Mouse (Mus musculus) CH12.LX (cell line): ENCODE results near the gene Arih2. TPM values are rescaled to one million over a fixed set of nuclear protein-coding genes. Genes with fewer than 3 reads are reported as not detected.

ENCODE experiments used
- DNase-seq: peaks from one replicate; pipeline ENCODE4 v3.0.0-alpha.2; 2013; ENCODE audit errors: extremely low read depth
- H3K27ac ChIP-seq: 2 replicates; pipeline ENCODE4 v1.5.1; 2012; ENCODE audit warnings: low read depth, mild to moderate bottlenecking, control low read depth, moderate library complexity; ENCODE audit not compliant: insufficient read depth
- H3K27me3 ChIP-seq: replicated peaks from 2 replicates; pipeline ENCODE3; 2012; ENCODE audit warnings: inconsistent platforms
- H3K36me3 ChIP-seq, 2 experiments: replicated peaks in 1 of 2; 2 replicates each; pipeline versions ENCODE3 to v1.6.1; 2012; ENCODE audit warnings: inconsistent platforms in 1 of 2, low read length in 1 of 2, mild to moderate bottlenecking in 1 of 2, mixed read lengths in 1 of 2, moderate library complexity in 1 of 2; ENCODE audit not compliant: control insufficient read depth in 1 of 2, insufficient read depth in 1 of 2
- H3K4me1 ChIP-seq, 2 experiments: 2 replicates each; pipeline ENCODE4 v1.6.1; 2012; ENCODE audit warnings: inconsistent platforms in 1 of 2, moderate library complexity in 1 of 2; ENCODE audit not compliant: insufficient read depth in 2 of 2, control insufficient read depth in 1 of 2
- H3K4me2 ChIP-seq: 2 replicates; pipeline ENCODE4 v1.6.1; 2012; ENCODE audit warnings: low read depth, mild to moderate bottlenecking, control low read depth; ENCODE audit not compliant: poor library complexity, insufficient read depth, severe bottlenecking
- H3K4me3 ChIP-seq, 3 experiments: fragments of 150-350 bp in 1 of 3; sonication (generic) in 1 of 3; replicated peaks in 1 of 3; 2 replicates each; pipeline versions ENCODE3 to v1.5.1; 2011 to 2012; ENCODE audit warnings: low read depth in 2 of 3, low read length in 2 of 3, mild to moderate bottlenecking in 2 of 3, moderate library complexity in 2 of 3, control low read depth in 1 of 3, improper control_type of control experiment in 1 of 3, inconsistent platforms in 1 of 3, mixed read lengths in 1 of 3; ENCODE audit not compliant: poor library complexity in 1 of 3
- H3K79me2 ChIP-seq: replicated peaks from 2 replicates; pipeline ENCODE4 v1.6.1; 2012; ENCODE audit warnings: mild to moderate bottlenecking, moderate library complexity; ENCODE audit not compliant: control insufficient read depth, poor library complexity, insufficient read depth, severe bottlenecking; ENCODE audit errors: extremely low read depth
- H3K9ac ChIP-seq: 2 replicates; pipeline ENCODE4 v1.6.1; 2012; ENCODE audit warnings: low read depth, mild to moderate bottlenecking, control low read depth, moderate library complexity; ENCODE audit not compliant: insufficient read depth
- H3K9me3 ChIP-seq: replicated peaks from 2 replicates; pipeline ENCODE3; 2012; ENCODE audit warnings: low read length, inconsistent platforms, mixed read lengths
- CTCF ChIP-seq, 2 experiments: IDR thresholded peaks in 1 of 2; conservative IDR thresholded peaks in 1 of 2; 2 replicates each; pipeline ENCODE4 v1.5.1; 2011 to 2012; ENCODE audit warnings: low read depth in 2 of 2, low read length in 2 of 2, improper control_type of control experiment in 1 of 2, inconsistent platforms in 1 of 2, mild to moderate bottlenecking in 1 of 2, moderate library complexity in 1 of 2
- E2F4 ChIP-seq: IDR thresholded peaks from 2 replicates; pipeline ENCODE4 v1.6.1; 2011; ENCODE audit warnings: low read depth, low read length, improper control_type of control experiment; ENCODE audit not compliant: insufficient replicate concordance
- EP300 ChIP-seq: IDR thresholded peaks from 2 replicates; pipeline ENCODE4 v1.6.1; 2011; ENCODE audit warnings: low read length, improper control_type of control experiment
- ETS1 ChIP-seq: conservative IDR thresholded peaks from 2 replicates; pipeline ENCODE4 v1.6.1; 2012; ENCODE audit warnings: low read depth, mild to moderate bottlenecking, inconsistent platforms, low read length, improper control_type of control experiment, moderate library complexity
- GABPA ChIP-seq: IDR thresholded peaks from 2 replicates; pipeline ENCODE4 v1.6.1; 2012; ENCODE audit warnings: low read depth, low read length, improper control_type of control experiment, inconsistent platforms; ENCODE audit not compliant: insufficient replicate concordance
- JUN ChIP-seq: IDR thresholded peaks from 2 replicates; pipeline ENCODE4 v1.6.1; 2011; ENCODE audit warnings: low read depth, mild to moderate bottlenecking, low read length, improper control_type of control experiment, moderate library complexity; ENCODE audit not compliant: insufficient read depth
- JUND ChIP-seq: conservative IDR thresholded peaks from 2 replicates; pipeline ENCODE4 v1.6.1; 2011; ENCODE audit warnings: low read depth, low read length, improper control_type of control experiment
- KAT2A ChIP-seq: IDR thresholded peaks from 2 replicates; pipeline ENCODE4 v1.6.1; 2012; ENCODE audit warnings: low read length, improper control_type of control experiment, inconsistent platforms; ENCODE audit not compliant: insufficient replicate concordance
- MAX ChIP-seq: IDR thresholded peaks from 2 replicates; pipeline ENCODE4 v1.6.1; 2011; ENCODE audit warnings: low read length, improper control_type of control experiment
- MXI1 ChIP-seq: IDR thresholded peaks from 2 replicates; pipeline ENCODE4 v1.6.1; 2011; ENCODE audit warnings: mild to moderate bottlenecking, low read depth, low read length, improper control_type of control experiment
- PAX5 ChIP-seq: IDR thresholded peaks from 2 replicates; pipeline ENCODE4 v1.6.1; 2012; ENCODE audit warnings: low read length, inconsistent platforms, mixed read lengths
- POLR2A ChIP-seq: IDR thresholded peaks from 2 replicates; pipeline ENCODE4 v1.6.1; 2011; ENCODE audit warnings: low read depth, mild to moderate bottlenecking, improper control_type of control experiment, low read length
- RAD21 ChIP-seq: IDR thresholded peaks from 2 replicates; pipeline ENCODE4 v1.6.1; 2011; ENCODE audit warnings: low read depth, mild to moderate bottlenecking, low read length, improper control_type of control experiment, moderate library complexity
- SIN3A ChIP-seq: IDR thresholded peaks from 2 replicates; pipeline ENCODE4 v1.6.1; 2012; ENCODE audit warnings: low read length, improper control_type of control experiment, inconsistent platforms
- SMC3 ChIP-seq: IDR thresholded peaks from 2 replicates; pipeline ENCODE4 v1.6.1; 2011; ENCODE audit warnings: low read depth, low read length, improper control_type of control experiment
- TBP ChIP-seq: conservative IDR thresholded peaks from 2 replicates; pipeline ENCODE4 v1.6.1; 2011; ENCODE audit warnings: low read depth, low read length, improper control_type of control experiment
- TCF12 ChIP-seq: IDR thresholded peaks from 2 replicates; pipeline ENCODE4 v1.6.1; 2014; ENCODE audit warnings: low read depth, mild to moderate bottlenecking, inconsistent platforms, low read length, improper control_type of control experiment
- USF1 ChIP-seq: IDR thresholded peaks from 2 replicates; pipeline ENCODE4 v1.6.1; 2014; ENCODE audit warnings: low read depth, mild to moderate bottlenecking, inconsistent platforms, low read length, improper control_type of control experiment
- USF2 ChIP-seq: conservative IDR thresholded peaks from 2 replicates; pipeline ENCODE4 v1.6.1; 2011; ENCODE audit warnings: low read depth, low read length, improper control_type of control experiment
- ZMIZ1 ChIP-seq: IDR thresholded peaks from 2 replicates; pipeline ENCODE4 v1.6.1; 2012; ENCODE audit warnings: low read depth, mild to moderate bottlenecking, inconsistent platforms, low read length, improper control_type of control experiment
- dilution Hi-C: fragments of 300-500 bp; cut with MboI; formaldehyde crosslinking; loops from 2 replicates; pipeline ENCODE4 v1.14.3; 2020; ENCODE audit warnings: low sequenced_read_pairs; ENCODE audit not compliant: extremely low pct_unique_long_range_greater_than_20kb, extremely low pct_ligation_motif_present
- in situ Hi-C: fragments of 300-500 bp; cut with MboI; formaldehyde crosslinking; loops from 3 replicates; pipeline ENCODE4 v1.14.3; 2019; ENCODE audit warnings: low sequenced_read_pairs, low pct_ligation_motif_present, low pct_unique_long_range_greater_than_20kb, mixed read lengths
- polyA plus RNA-seq: library from polyadenylated mRNA; unstranded; fragments of >175 nt; gene quantifications from 2 replicates; pipeline ENCODE4 v1.2.1, GENCODE M21; 2012; ENCODE audit warnings: low read depth; ENCODE audit not compliant: insufficient read length
- total RNA-seq, 2 experiments: library from RNA; depleted of rRNA; stranded (reverse); fragments of 300-350 nt in 1 of 2; fragments of >200 nt in 1 of 2; gene quantifications; 2 replicates each; pipeline ENCODE4 v1.2.3; 2012 to 2014

Arih2 gene
- total and polyA plus RNA-seq, 3 experiments: 29.0 to 35.3 (median 33.5) TPM

DNA sequence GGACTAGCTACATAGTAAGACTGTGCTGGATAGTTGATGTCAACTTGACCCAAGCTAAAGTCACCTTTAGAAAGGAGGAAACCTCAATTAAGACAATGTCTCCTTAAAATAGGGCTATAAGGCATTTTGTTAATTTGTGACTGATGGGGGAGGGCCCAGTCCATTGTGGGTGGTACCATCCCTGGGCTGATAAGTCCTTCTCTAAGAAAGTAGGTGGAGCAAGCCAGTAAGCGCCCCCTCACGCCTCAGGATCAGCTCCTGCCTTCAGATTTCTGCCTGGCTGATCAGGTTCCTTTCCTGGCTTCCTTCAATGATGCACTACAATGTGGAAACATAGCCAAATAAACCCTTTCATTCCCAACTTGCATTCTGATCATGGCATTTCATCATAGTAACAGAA lies 13.8 kb downstream of the Arih2 start:
- TF ChIP-seq TBP: no peak
- TF ChIP-seq USF1: no peak
- no peak for TF ChIP-seq RAD21
- TF ChIP-seq SIN3A: no peak
- TF ChIP-seq JUN: no peak
- no peak for TF ChIP-seq EP300
- no peak for TF ChIP-seq USF2
- TF ChIP-seq CTCF (conservative IDR thresholded peaks at IDR 0.05 in 1 of 2, IDR thresholded peaks at IDR 0.05 in 1 of 2; ENCODE audit: low read depth in 2 of 2, low read length in 2 of 2): no peak
- no peak for TF ChIP-seq MXI1
- no peak for TF ChIP-seq POLR2A
- no peak for TF ChIP-seq TCF12
- no peak for TF ChIP-seq E2F4
- H3K9ac ChIP-seq: no peak overlapping the region
- H3K4me2 ChIP-seq: no peak overlapping the region
- H3K27ac ChIP-seq: no peak overlapping the region
- peaks cover 18% of the 10 kb centered on the region; the same call in 1 of the 2 replicates for H3K79me2 ChIP-seq
- H3K4me1 ChIP-seq: peaks cover 2 to 19% of the 10 kb centered on the region in 2 experiments; a peak in 2 of 4 replicates
- no peaks in the 10 kb centered on the region for H3K9me3 ChIP-seq
- H3K27me3 ChIP-seq: no peaks in the 10 kb centered on the region
- no peak overlapping the region for H3K4me3 ChIP-seq
- DNase-seq: no peak
- dilution Hi-C loops (no loop called here), in situ Hi-C loops (no loop called here)
- H3K36me3 ChIP-seq: peaks cover 13 to 59% of the 10 kb centered on the region in 2 experiments

- H3K27me3 ChIP-seq: no peaks in the 10 kb centered on the region
- no peaks in the 10 kb centered on the region for H3K9me3 ChIP-seq
- in situ Hi-C loops: no loop called here
- no peak overlapping the region for H3K9ac ChIP-seq
- no peak overlapping the region for H3K4me3 ChIP-seq
- no peak overlapping the region for H3K4me2 ChIP-seq
- no peak overlapping the region for H3K27ac ChIP-seq
- DNase-seq: no peak
- dilution Hi-C loops: no loop called here
- peaks cover 15% of the 10 kb centered on the region; the same call in 1 of the 2 replicates for H3K79me2 ChIP-seq
- H3K36me3 ChIP-seq: peaks cover 14 to 56% of the 10 kb centered on the region in 2 experiments
- no peak for TF ChIP-seq TBP
- no peak for TF ChIP-seq POLR2A
- no peak for TF ChIP-seq ETS1
- TF ChIP-seq PAX5: no peak
- TF ChIP-seq MAX: no peak
- no peak for TF ChIP-seq KAT2A
- no peak for TF ChIP-seq GABPA
- TF ChIP-seq JUND: no peak
- TF ChIP-seq SMC3: no peak
- no peak for TF ChIP-seq ZMIZ1
- TF ChIP-seq RAD21: no peak
- TF ChIP-seq, all 38 proteins: peak for 0
- peaks cover 2 to 19% of the 10 kb centered on the region in 2 experiments; a peak in 2 of 4 replicates for H3K4me1 ChIP-seq
Measured at GRCm38 (mm10) chr9:108633846-108634245, 15.3 kb downstream of the Arih2 start.
